ENCODE assay signal across 38 mouse cellular contexts in genomic region chr3:107565331-107565730, GRCm38 (mm10). TPM values are rescaled to one million over a fixed set of nuclear protein-coding genes. Genes with fewer than 3 reads are reported as not detected.
DNase-seq lines count a peak whose midpoint lies in the region; ATAC-seq lines count a peak whose summit lies in the region.
"Had no signal": no experiment of that assay in that cellular context is flagged by ENCODE, and none has a peak within 500 bp of the region (broad histone marks: within the 10 kb centered on the region; RNA-seq: fewer than 3 reads in every experiment).

No protein-coding gene starts in this region.

- WGBS in heart, embryonic 10.5 days = 12% methylated on average over 3 of the region's 3 CpGs
- 26% methylated on average over 3 of the region's 3 CpGs for WGBS in heart, embryonic 15.5 days
- 24% methylated on average over 3 of the region's 3 CpGs for WGBS in embryonic facial prominence, embryonic 10.5 days
- WGBS in limb, embryonic 10.5 days = 9% methylated on average over 3 of the region's 3 CpGs

- intact Hi-C loops in heart, postnatal 14 days (cut with DNase I) = no loop called here

- no peak for DNase-seq in heart, embryonic 10.5 days (ENCODE audit: low spot score)
- no peak for DNase-seq in heart, postnatal 14 days
- DNase-seq in heart, adult 9 months (ENCODE audit: low spot score in 2 of 2) = no peak
- DNase-seq in embryonic facial prominence, embryonic 10.5 days (ENCODE audit: low spot score) = peak; percentile 64
- DNase-seq in limb, embryonic 10.5 days (ENCODE audit: low spot score) = no peak
- no peak for DNase-seq in spleen, postnatal 36 days (ENCODE audit: low spot score in 2 of 2)
- DNase-seq: adrenal gland, postnatal 25 days; cerebellum, adult 11-12 months; cerebellum, adult 9-11 months; gastrocnemius, postnatal 10 days; kidney, adult 9 months; kidney, postnatal 14 days; liver, postnatal 0 days; lung, postnatal 36 days; right cerebral cortex, postnatal 4 days; thymus, postnatal 4 days had no signal

- H3K4me3 ChIP-seq in heart, embryonic 10.5 days = no peak overlapping the region
- no peak overlapping the region for H3K4me3 ChIP-seq in heart, embryonic 15.5 days
- no peak overlapping the region for H3K4me3 ChIP-seq in embryonic facial prominence, embryonic 10.5 days
- H3K4me3 ChIP-seq in limb, embryonic 10.5 days = no peak overlapping the region
- H3K4me3 ChIP-seq: erythroblast, embryonic 14.5 days; forebrain, embryonic 12.5 days; left cerebral cortex, adult 2 months; liver, embryonic 12.5 days; midbrain, embryonic 12.5 days; neural tube, embryonic 13.5 days had no signal

- H3K27ac ChIP-seq in heart, embryonic 10.5 days = peak overlapping the region; percentile 75
- peak overlapping the region; percentile 71 for H3K27ac ChIP-seq in heart, embryonic 15.5 days
- peak overlapping the region; percentile 68 for H3K27ac ChIP-seq in embryonic facial prominence, embryonic 10.5 days (replicated peaks)
- H3K27ac ChIP-seq in limb, embryonic 10.5 days = peak overlapping the region; percentile 42
- H3K27ac ChIP-seq: forebrain, embryonic 12.5 days; hindbrain, embryonic 14.5 days; left cerebral cortex, adult 2 months; liver, embryonic 12.5 days; midbrain, embryonic 12.5 days; neural tube, embryonic 13.5 days had no signal

- H3K9me3 ChIP-seq in heart, embryonic 10.5 days = no peaks in the 10 kb centered on the region
- H3K9me3 ChIP-seq in heart, embryonic 15.5 days (replicated peaks) = no peaks in the 10 kb centered on the region
- H3K9me3 ChIP-seq in embryonic facial prominence, embryonic 10.5 days = no peaks in the 10 kb centered on the region
- no peaks in the 10 kb centered on the region for H3K9me3 ChIP-seq in limb, embryonic 10.5 days (replicated peaks)
- H3K9me3 ChIP-seq: forebrain, embryonic 12.5 days; liver, embryonic 12.5 days; midbrain, embryonic 12.5 days; neural tube, embryonic 13.5 days had no signal

- H3K4me2 ChIP-seq in heart, embryonic 15.5 days = no peak overlapping the region
- H3K4me2 ChIP-seq: forebrain, embryonic 12.5 days; hindbrain, embryonic 14.5 days; liver, embryonic 12.5 days; midbrain, embryonic 12.5 days; neural tube, embryonic 13.5 days had no signal

- peaks cover 81% of the 10 kb centered on the region for H3K4me1 ChIP-seq in heart, embryonic 10.5 days
- H3K4me1 ChIP-seq in heart, embryonic 15.5 days (replicated peaks) = peaks cover 72% of the 10 kb centered on the region
- H3K4me1 ChIP-seq in embryonic facial prominence, embryonic 10.5 days = peaks cover 77% of the 10 kb centered on the region
- H3K4me1 ChIP-seq in limb, embryonic 10.5 days = peaks cover 79% of the 10 kb centered on the region
- H3K4me1 ChIP-seq: forebrain, embryonic 12.5 days had no signal

- H3K9ac ChIP-seq in heart, embryonic 15.5 days = no peak overlapping the region
- H3K9ac ChIP-seq: forebrain, embryonic 12.5 days; hindbrain, embryonic 14.5 days; liver, embryonic 12.5 days; liver, postnatal 0 days; midbrain, embryonic 12.5 days; neural tube, embryonic 13.5 days had no signal

- no peak for ATAC-seq in heart, embryonic 15.5 days (replicated peaks; ENCODE audit: insufficient number of reproducible peaks, insufficient read depth, low FRiP score, low read depth)
- ATAC-seq: CD4-positive, CD25-positive, alpha-beta regulatory T cell, adult 4 months; intestine, postnatal 0 days; liver, embryonic 12.5 days; liver, postnatal 0 days had no signal

- H3K36me3 ChIP-seq in heart, embryonic 10.5 days = no peaks in the 10 kb centered on the region
- no peaks in the 10 kb centered on the region for H3K36me3 ChIP-seq in heart, embryonic 15.5 days
- H3K36me3 ChIP-seq in embryonic facial prominence, embryonic 10.5 days (replicated peaks) = no peaks in the 10 kb centered on the region
- H3K36me3 ChIP-seq in limb, embryonic 10.5 days = no peaks in the 10 kb centered on the region
- H3K36me3 ChIP-seq: forebrain, embryonic 12.5 days; liver, embryonic 12.5 days; midbrain, embryonic 12.5 days; neural tube, embryonic 13.5 days had no signal

- H3K27me3 ChIP-seq in heart, embryonic 10.5 days (ENCODE audit: insufficient read depth, poor library complexity, severe bottlenecking) = peaks cover 17% of the 10 kb centered on the region
- H3K27me3 ChIP-seq in heart, embryonic 15.5 days = peaks cover 6% of the 10 kb centered on the region; the same call in 1 of the 2 replicates
- peaks cover 11% of the 10 kb centered on the region; the same call in 1 of the 2 replicates for H3K27me3 ChIP-seq in embryonic facial prominence, embryonic 10.5 days (replicated peaks; ENCODE audit: low read depth, poor library complexity, severe bottlenecking)
- peaks cover 39% of the 10 kb centered on the region; the same call in 1 of the 2 replicates for H3K27me3 ChIP-seq in limb, embryonic 10.5 days (ENCODE audit: low read depth, poor library complexity, severe bottlenecking)

RNA-seq across cellular contexts. Expression of gene Ubl4b, which starts 10.5 kb away (rescaled TPM):
- polyA plus RNA-seq in heart, embryonic 10.5 days (2016; fragmentation: Nextera tagmentation; extraction: Ambion mirVana) = 0.15 TPM in 1 of 2 replicates, not detected in the other
- total RNA-seq in heart, postnatal 14 days (2021) = not detected
- not detected in 2 replicates for polyA plus RNA-seq in heart, embryonic 15.5 days (2015; fragmentation: Nextera tagmentation; extraction: Ambion mirVana)
- 0.41 and 0.70 TPM in 2 replicates for polyA plus RNA-seq in embryonic facial prominence, embryonic 10.5 days (2016; fragmentation: Nextera tagmentation; extraction: Ambion mirVana)
- 0.76 and 0.98 TPM in 2 replicates for polyA plus RNA-seq in limb, embryonic 10.5 days (2016; fragmentation: Nextera tagmentation; extraction: Ambion mirVana)
- total RNA-seq: adrenal gland, adult 18-20 months; adrenal gland, postnatal 25 days; gastrocnemius, postnatal 10 days; granulocyte monocyte progenitor cell, adult 5-6 weeks; hematopoietic stem cell, adult 5-6 weeks; layer of hippocampus, adult 18-20 months; layer of hippocampus, postnatal 10 days; left cerebral cortex, postnatal 36 days; megakaryocyte, adult 5-6 weeks had no signal
- polyA plus RNA-seq: CD4-positive, CD25-positive, alpha-beta regulatory T cell, adult 4 months; embryonic facial prominence, embryonic 14.5 days; erythroblast, embryonic 14.5 days; hindbrain, embryonic 14.5 days; intestine, postnatal 0 days; liver, embryonic 12.5 days; liver, postnatal 0 days; lung, embryonic 16.5 days; midbrain, embryonic 12.5 days; neural tube, embryonic 13.5 days; spleen, adult 2 months; stomach, embryonic 14.5 days; thymus, postnatal 0 days had no signal

RNA-seq across cellular contexts. Expression of gene Alx3, which starts 29.5 kb away (rescaled TPM):
- 2.3 and 13.0 TPM in 2 replicates for polyA plus RNA-seq in heart, embryonic 10.5 days (2016; fragmentation: Nextera tagmentation; extraction: Ambion mirVana)
- total RNA-seq in heart, postnatal 14 days (2021) = not detected
- polyA plus RNA-seq in heart, embryonic 15.5 days (2015; fragmentation: Nextera tagmentation; extraction: Ambion mirVana) = 0.29 and 0.33 TPM in 2 replicates
- 41.8 and 43.5 TPM in 2 replicates for polyA plus RNA-seq in embryonic facial prominence, embryonic 10.5 days (2016; fragmentation: Nextera tagmentation; extraction: Ambion mirVana)
- polyA plus RNA-seq in limb, embryonic 10.5 days (2016; fragmentation: Nextera tagmentation; extraction: Ambion mirVana) = 31.1 and 37.4 TPM in 2 replicates
- total RNA-seq: adrenal gland, adult 18-20 months; adrenal gland, postnatal 25 days; gastrocnemius, postnatal 10 days; granulocyte monocyte progenitor cell, adult 5-6 weeks; hematopoietic stem cell, adult 5-6 weeks; megakaryocyte, adult 5-6 weeks had no signal
- polyA plus RNA-seq: CD4-positive, CD25-positive, alpha-beta regulatory T cell, adult 4 months; erythroblast, embryonic 14.5 days; hindbrain, embryonic 14.5 days; intestine, postnatal 0 days; liver, postnatal 0 days; neural tube, embryonic 13.5 days; spleen, adult 2 months; stomach, embryonic 14.5 days had no signal

RNA-seq across cellular contexts. Expression of gene Slc6a17, which starts 47.5 kb away (rescaled TPM):
- 3.0 and 3.8 TPM in 2 replicates for polyA plus RNA-seq in heart, embryonic 10.5 days (2016; fragmentation: Nextera tagmentation; extraction: Ambion mirVana)
- 1 to 10 TPM; 1.3 to 1.5 TPM for total RNA-seq in heart, postnatal 14 days (2021)
- polyA plus RNA-seq in heart, embryonic 15.5 days (2015; fragmentation: Nextera tagmentation; extraction: Ambion mirVana) = 4.7 TPM in 2 replicates
- 2.2 and 4.9 TPM in 2 replicates for polyA plus RNA-seq in embryonic facial prominence, embryonic 10.5 days (2016; fragmentation: Nextera tagmentation; extraction: Ambion mirVana)
- polyA plus RNA-seq in limb, embryonic 10.5 days (2016; fragmentation: Nextera tagmentation; extraction: Ambion mirVana) = 6.0 and 6.3 TPM in 2 replicates
- total RNA-seq: granulocyte monocyte progenitor cell, adult 5-6 weeks; megakaryocyte, adult 5-6 weeks had no signal
- polyA plus RNA-seq: CD4-positive, CD25-positive, alpha-beta regulatory T cell, adult 4 months; erythroblast, embryonic 14.5 days had no signal
